Mouse (Mus musculus) bone marrow, adult 2 months (tissue): ENCODE measurements around the gene Map3k1. TPM values are rescaled to one million over a fixed set of nuclear protein-coding genes. Genes with fewer than 3 reads are reported as not detected.

Experiments used
- H3K27ac ChIP-seq: fragments of 200-500 bp; 2 replicates; pipeline ENCODE4 v1.5.1; 2012; ENCODE audit warnings: low read depth, mild to moderate bottlenecking, control low read depth, inconsistent platforms, low read length; ENCODE audit not compliant: control insufficient read depth, poor library complexity, insufficient read depth
- H3K4me1 ChIP-seq: fragments of 200-500 bp; 2 replicates; pipeline ENCODE4 v1.6.1; 2011; ENCODE audit warnings: low read length; ENCODE audit not compliant: control insufficient read depth, insufficient read depth
- H3K4me3 ChIP-seq: fragments of 200-500 bp; replicated peaks from 2 replicates; pipeline ENCODE3; 2011; ENCODE audit warnings: mild to moderate bottlenecking, low read depth, low read length, control low read depth; ENCODE audit not compliant: control insufficient read depth
- CTCF ChIP-seq: fragments of 200-500 bp; IDR thresholded peaks from 2 replicates; pipeline ENCODE4 v1.5.1; 2011; ENCODE audit warnings: low read length, control low read depth; ENCODE audit not compliant: control insufficient read depth, insufficient read depth
- POLR2A ChIP-seq: fragments of 200-500 bp; IDR thresholded peaks from 2 replicates; pipeline ENCODE4 v1.6.1; 2011; ENCODE audit warnings: low read depth, mild to moderate bottlenecking, control low read depth, low read length, borderline replicate concordance; ENCODE audit not compliant: control insufficient read depth
- WGBS: fragments of 180-500 bp; shearing (Covaris S2); methylation state at CpG from one replicate; pipeline ENCODE4 v1.1.7; 2018; 5-methylcytosine and 5-hydroxymethylcytosine counted together
- polyA plus RNA-seq: library from polyadenylated mRNA; stranded (reverse); fragments of >200 nt; gene quantifications from 2 replicates; pipeline ENCODE4 v1.2.4, GENCODE M21; 2011; ENCODE audit warnings: low replicate concordance; ENCODE audit not compliant: missing spikeins, insufficient read depth, insufficient read length

Map3k1 gene
- polyA plus RNA-seq, 1 experiment: 30.7 TPM

GRCm38 (mm10) chr13:111791596-111791995 is 17.2 kb downstream of the Map3k1 start:
- Histone ChIP-seq H3K27ac (no peak overlapping the region), H3K4me3 (no peak overlapping the region), H3K4me1 (peaks cover 7% of the 10 kb centered on the region; the same call in 1 of the 2 replicates)
- WGBS: 88% methylated on average over 11 of the region's 11 CpGs
- TF ChIP-seq POLR2A (no peak), CTCF (no peak)

GRCm38 (mm10) chr13:111789420-111790065 is 19.2 kb downstream of the Map3k1 start:
- Histone ChIP-seq H3K4me3 (no peak overlapping the region), H3K27ac (no peak overlapping the region), H3K4me1 (peaks cover 3% of the 10 kb centered on the region; the same call in 1 of the 2 replicates)
- WGBS: 41% methylated on average over 9 of the region's 9 CpGs
- TF ChIP-seq POLR2A (no peak), CTCF (no peak)

GRCm38 (mm10) chr13:111788882-111789281 is 19.9 kb downstream of the Map3k1 start:
- no peak overlapping the region for H3K27ac ChIP-seq
- TF ChIP-seq POLR2A: no peak
- no peak for TF ChIP-seq CTCF
- WGBS: 72% methylated on average over 9 of the region's 9 CpGs
- H3K4me1 ChIP-seq: peaks cover 3% of the 10 kb centered on the region; the same call in 1 of the 2 replicates
- H3K4me3 ChIP-seq: no peak overlapping the region

- TF ChIP-seq CTCF (peak; percentile 54; the same call in 1 of the 2 replicates), POLR2A (no peak)
- 25% methylated on average over 18 of the region's 18 CpGs for WGBS
- Histone ChIP-seq H3K4me3 (no peak overlapping the region), H3K4me1 (peaks cover 3% of the 10 kb centered on the region; the same call in 1 of the 2 replicates), H3K27ac (no peak overlapping the region)
These were observed 20.8 kb downstream of the Map3k1 start for GRCm38 (mm10) chr13:111787857-111788619.

- TF ChIP-seq CTCF: no peak
- no peak for TF ChIP-seq POLR2A
- Histone ChIP-seq H3K27ac (no peak overlapping the region), H3K4me1 (peaks cover 2% of the 10 kb centered on the region; the same call in 1 of the 2 replicates), H3K4me3 (no peak overlapping the region)
- WGBS: 94% methylated on average over 7 of the region's 7 CpGs
These were observed 22.2 kb downstream of the Map3k1 start for GRCm38 (mm10) chr13:111786584-111786983.

- H3K4me3 ChIP-seq: no peak overlapping the region
- 91% methylated on average over 8 of the region's 8 CpGs for WGBS
- TF ChIP-seq CTCF (no peak), POLR2A (no peak)
- H3K27ac ChIP-seq: no peak overlapping the region
- H3K4me1 ChIP-seq: peaks cover 2% of the 10 kb centered on the region; the same call in 1 of the 2 replicates
These were observed 25.3 kb downstream of the Map3k1 start for GRCm38 (mm10) chr13:111783451-111783850.

GRCm38 (mm10) chr13:111779471-111779870 is 29.3 kb downstream of the Map3k1 start:
- TF ChIP-seq POLR2A: no peak
- TF ChIP-seq CTCF: no peak
- WGBS: 73% methylated on average over 5 of the region's 5 CpGs
- Histone ChIP-seq H3K4me3 (no peak overlapping the region), H3K4me1 (peaks cover 1% of the 10 kb centered on the region), H3K27ac (no peak overlapping the region)

- WGBS: under 1% methylated on average over 6 of the region's 6 CpGs
- Histone ChIP-seq H3K27ac (no peak overlapping the region), H3K4me3 (no peak overlapping the region), H3K4me1 (peaks cover 1% of the 10 kb centered on the region)
- TF ChIP-seq CTCF: no peak
- TF ChIP-seq POLR2A: no peak
These were observed 30.2 kb downstream of the Map3k1 start for GRCm38 (mm10) chr13:111778606-111779005.

GRCm38 (mm10) chr13:111777865-111778264 is 30.9 kb downstream of the Map3k1 start:
- Histone ChIP-seq H3K27ac (no peak overlapping the region), H3K4me3 (no peak overlapping the region), H3K4me1 (peaks cover 1% of the 10 kb centered on the region)
- 54% methylated on average over 10 of the region's 10 CpGs for WGBS
- no peak for TF ChIP-seq CTCF
- TF ChIP-seq POLR2A: no peak
